Mouse (Mus musculus) G1E (cell line): ENCODE data around the gene Hs1bp3. TPM values are rescaled to one million over a fixed set of nuclear protein-coding genes. Genes with fewer than 3 reads are reported as not detected.

ENCODE experiments used
- ATAC-seq: 2 replicates; pipeline ENCODE4 v1.8.0; 2016; ENCODE audit warnings: mild to moderate bottlenecking; ENCODE audit not compliant: insufficient number of reproducible peaks, poor library complexity, low FRiP score, severe bottlenecking; ENCODE audit errors: extremely low read depth
- DNase-seq: peaks from one replicate; pipeline ENCODE4 v3.0.0; 2012; ENCODE audit warnings: low spot score
- H3K27me3 ChIP-seq: 2 replicates; pipeline ENCODE4 v1.6.1; 2012; ENCODE audit warnings: mild to moderate bottlenecking, low read length, inconsistent platforms; ENCODE audit not compliant: insufficient read depth
- H3K36me3 ChIP-seq: replicated peaks from 2 replicates; pipeline ENCODE3; 2012; ENCODE audit warnings: mild to moderate bottlenecking, inconsistent platforms
- H3K4me1 ChIP-seq: 2 replicates; pipeline ENCODE4 v1.6.1; 2012; ENCODE audit warnings: low read depth, low read length, inconsistent platforms, mixed read lengths; ENCODE audit not compliant: insufficient read depth
- H3K4me3 ChIP-seq: 2 replicates; pipeline ENCODE4 v1.5.1; 2012; ENCODE audit warnings: low read depth, mild to moderate bottlenecking, inconsistent platforms, low read length, moderate library complexity, mixed read lengths
- H3K9me3 ChIP-seq: replicated peaks from 2 replicates; pipeline ENCODE4 v1.6.1; 2012; ENCODE audit warnings: inconsistent platforms
- CTCF ChIP-seq: IDR thresholded peaks from 2 replicates; pipeline ENCODE4 v1.5.1; 2012; ENCODE audit warnings: low read depth, low read length, inconsistent platforms, mixed read lengths
- GATA1 ChIP-seq: IDR thresholded peaks from 2 replicates; pipeline ENCODE4 v1.6.1; 2012; ENCODE audit warnings: borderline replicate concordance, low read length, inconsistent platforms, mixed read lengths
- GATA2 ChIP-seq: IDR thresholded peaks from 2 replicates; pipeline ENCODE4 v1.6.1; 2012; ENCODE audit warnings: low read depth, low read length, inconsistent platforms, borderline replicate concordance
- POLR2AphosphoS5 ChIP-seq: IDR thresholded peaks from 2 replicates; pipeline ENCODE4 v1.6.1; 2012; ENCODE audit warnings: low read depth, low read length, inconsistent platforms; ENCODE audit not compliant: insufficient replicate concordance
- TAL1 ChIP-seq: conservative IDR thresholded peaks from 2 replicates; pipeline ENCODE4 v1.6.1; 2012; ENCODE audit warnings: low read depth, low read length, inconsistent platforms, mixed read lengths
- polyA plus RNA-seq: library from polyadenylated mRNA; stranded (reverse); fragments of >175 nt; gene quantifications from 2 replicates; pipeline ENCODE4 v1.2.3, GENCODE M21; 2012
- total RNA-seq, 2 experiments: library from RNA; stranded (forward) in 1 of 2; stranded (reverse) in 1 of 2; fragments of 200-1000 nt in 1 of 2; fragments of >200 nt in 1 of 2; fragmentation: Nextera tagmentation in 1 of 2; gene quantifications; 2 replicates each; pipeline ENCODE4 v1.2.3; 2014 to 2017

Gene Hs1bp3
- total and polyA plus RNA-seq, 3 experiments = 17.6 to 19.1 (median 18.8) TPM

DNA sequence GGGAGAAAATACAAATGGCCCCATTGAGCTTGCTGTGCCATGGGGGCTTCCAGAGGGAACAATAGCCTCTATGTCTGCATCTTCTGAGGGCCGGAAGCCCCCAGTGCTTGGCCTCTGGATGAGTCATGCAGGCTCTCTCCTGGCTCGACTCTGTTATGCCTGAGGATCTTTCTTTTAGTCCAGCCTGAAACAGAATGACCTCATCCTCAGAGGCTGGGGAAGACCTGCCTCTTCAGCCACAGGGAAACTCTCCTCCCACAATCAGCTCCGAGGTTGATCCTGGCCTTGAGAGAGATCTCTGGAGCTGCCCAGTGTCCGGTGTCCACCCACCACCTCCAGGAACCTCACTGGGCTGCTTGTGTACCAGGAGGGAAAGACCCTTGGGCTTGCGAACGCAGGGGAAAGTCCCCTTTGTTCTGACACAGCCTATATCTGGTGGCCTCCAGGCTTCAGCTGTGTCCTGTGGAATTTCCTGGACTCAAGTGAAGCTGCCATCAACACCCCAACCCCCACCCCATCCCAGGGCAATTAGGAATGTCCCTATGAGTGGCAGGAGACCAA is 73.3 kb downstream of the Hs1bp3 start:
- Histone ChIP-seq H3K27me3 (no peaks in the 10 kb centered on the region), H3K4me1 (no peaks in the 10 kb centered on the region), H3K36me3 (no peaks in the 10 kb centered on the region), H3K4me3 (no peak overlapping the region), H3K9me3 (no peaks in the 10 kb centered on the region)
- no peak for TF ChIP-seq TAL1
- no peak for TF ChIP-seq CTCF
- TF ChIP-seq GATA1 = no peak
- TF ChIP-seq POLR2AphosphoS5 = no peak
- no peak for TF ChIP-seq GATA2
- DNase-seq (no peak), ATAC-seq (no peak)

- Histone ChIP-seq H3K27me3 (no peaks in the 10 kb centered on the region), H3K36me3 (no peaks in the 10 kb centered on the region), H3K9me3 (no peaks in the 10 kb centered on the region), H3K4me3 (no peak overlapping the region), H3K4me1 (no peaks in the 10 kb centered on the region)
- no peak for TF ChIP-seq GATA2
- no peak for TF ChIP-seq GATA1
- TF ChIP-seq POLR2AphosphoS5 = no peak
- TF ChIP-seq TAL1 = no peak
- no peak for DNase-seq
- no peak for ATAC-seq
Measured at GRCm38 (mm10) chr12:8387281-8387680, 74.0 kb downstream of the Hs1bp3 start.

DNA sequence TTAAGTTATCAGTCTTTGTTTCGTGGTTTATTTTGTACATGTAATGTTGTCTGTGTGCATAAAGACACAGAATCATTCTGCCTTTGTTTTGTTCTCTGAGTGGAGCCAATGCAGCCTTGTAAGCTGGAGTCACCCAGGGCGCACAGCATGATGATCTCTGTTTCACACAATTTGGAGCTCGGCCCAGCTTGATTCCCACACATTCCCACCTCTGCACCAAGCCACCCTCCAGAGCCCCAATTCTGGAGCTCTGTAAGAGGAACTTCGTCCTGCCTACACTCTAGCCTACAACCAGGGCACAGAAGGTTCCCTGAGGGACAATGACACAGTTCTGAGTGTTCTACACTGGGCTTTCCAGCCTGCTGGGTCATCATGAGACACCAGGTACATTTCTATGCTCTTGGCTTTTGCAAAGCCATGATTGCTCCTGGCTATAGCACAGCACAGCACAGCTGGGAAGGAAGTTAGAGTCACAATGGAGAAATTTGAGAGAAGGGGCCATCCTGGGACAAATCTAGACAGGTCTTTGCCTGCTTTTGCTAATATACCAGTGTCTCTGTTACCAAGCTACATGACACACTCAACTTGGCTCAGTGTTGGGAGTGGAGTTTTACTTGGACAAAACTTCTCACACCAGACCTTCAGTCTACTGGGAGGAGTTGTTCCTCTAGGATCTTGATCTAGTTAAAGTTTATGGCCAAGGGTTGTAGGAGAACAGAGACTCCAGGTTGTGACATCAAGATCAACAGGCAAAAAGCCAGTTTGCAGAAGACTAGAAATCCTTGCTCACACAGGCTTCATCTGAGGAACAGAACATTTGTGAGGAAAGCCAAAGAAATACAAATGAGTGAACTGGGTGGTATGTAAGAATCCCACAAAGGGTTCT is 75.5 kb downstream of the Hs1bp3 start:
- Histone ChIP-seq H3K4me3 (no peak overlapping the region), H3K4me1 (no peaks in the 10 kb centered on the region), H3K9me3 (no peaks in the 10 kb centered on the region), H3K36me3 (no peaks in the 10 kb centered on the region), H3K27me3 (no peaks in the 10 kb centered on the region)
- DNase-seq = no peak
- no peak for TF ChIP-seq CTCF
- no peak for TF ChIP-seq GATA2
- no peak for TF ChIP-seq POLR2AphosphoS5
- no peak for TF ChIP-seq TAL1
- no peak for TF ChIP-seq GATA1
- no peak for ATAC-seq

GRCm38 (mm10) chr12:8393226-8393625 is 80.0 kb downstream of the Hs1bp3 start:
- no peaks in the 10 kb centered on the region for H3K36me3 ChIP-seq
- TF ChIP-seq CTCF (no peak), GATA1 (no peak), TAL1 (no peak), POLR2AphosphoS5 (no peak), GATA2 (no peak)
- peaks cover 2% of the 10 kb centered on the region; the same call in 1 of the 2 replicates for H3K27me3 ChIP-seq
- no peak for ATAC-seq
- H3K4me3 ChIP-seq = no peak overlapping the region
- no peak for DNase-seq
- H3K4me1 ChIP-seq = no peaks in the 10 kb centered on the region
- H3K9me3 ChIP-seq = no peaks in the 10 kb centered on the region

Other genes with a start within 250 kb of the Hs1bp3 start
- gene Ldah, start 105.3 kb upstream of the Hs1bp3 start, total RNA-seq (2014; fragmentation: Nextera tagmentation) = not detected in 2 replicates
- gene Ldah, start 105.3 kb upstream of the Hs1bp3 start, total RNA-seq (2017) = 0.06 and 0.38 TPM in 2 replicates
- not detected in 2 replicates for gene Ldah, start 105.3 kb upstream of the Hs1bp3 start, polyA plus RNA-seq
- gene Gdf7, start 11.5 kb upstream of the Hs1bp3 start, total RNA-seq (2014; fragmentation: Nextera tagmentation) = not detected in 2 replicates
- not detected in 2 replicates for gene Gdf7, start 11.5 kb upstream of the Hs1bp3 start, total RNA-seq (2017)
- not detected in 2 replicates for gene Gdf7, start 11.5 kb upstream of the Hs1bp3 start, polyA plus RNA-seq
- 0.92 and 2.2 TPM in 2 replicates for gene Rhob, start 186.6 kb downstream of the Hs1bp3 start, total RNA-seq (2014; fragmentation: Nextera tagmentation)
- gene Rhob, start 186.6 kb downstream of the Hs1bp3 start, total RNA-seq (2017) = 0.27 and 0.29 TPM in 2 replicates
- gene Rhob, start 186.6 kb downstream of the Hs1bp3 start, polyA plus RNA-seq = 0.14 and 0.21 TPM in 2 replicates